Mouse (Mus musculus) hindbrain, postnatal 0 days (tissue): Measurements from ENCODE around the gene Dapl1. TPM values are rescaled to one million over a fixed set of nuclear protein-coding genes. Genes with fewer than 3 reads are reported as not detected.

ENCODE experiments used
- ATAC-seq: fragments of 200-750 bp; cut with Nextera tagmentation; 2 replicates; pipeline ENCODE4 v1.8.0; 2017; ENCODE audit warnings: mild to moderate bottlenecking, moderate TSS enrichment, moderate library complexity
- DNase-seq: peaks from one replicate; pipeline ENCODE4 v3.0.0-alpha.2; 2015; ENCODE audit warnings: low spot score
- H3K27ac ChIP-seq: fragments of 300-500 bp; sonication (generic); 2 replicates; pipeline ENCODE4 v1.5.1; 2014; ENCODE audit warnings: mild to moderate bottlenecking
- H3K27me3 ChIP-seq: fragments of 300-500 bp; sonication (generic); 2 replicates; pipeline ENCODE4 v1.6.1; 2014; ENCODE audit warnings: low read length, mixed read lengths; ENCODE audit not compliant: insufficient read depth
- H3K36me3 ChIP-seq: fragments of 300-500 bp; sonication (generic); 2 replicates; pipeline ENCODE4 v1.6.1; 2014; ENCODE audit warnings: low read length, mixed read lengths; ENCODE audit not compliant: insufficient read depth
- H3K4me1 ChIP-seq: fragments of 300-500 bp; sonication (generic); 2 replicates; pipeline ENCODE4 v1.6.1; 2014; ENCODE audit warnings: antibody characterized with exemption, low read length, mixed read lengths; ENCODE audit not compliant: insufficient read depth
- H3K4me2 ChIP-seq: fragments of 300-500 bp; sonication (generic); 2 replicates; pipeline ENCODE4 v1.6.1; 2014; ENCODE audit warnings: low read depth, mild to moderate bottlenecking, low read length, moderate library complexity, mixed read lengths
- H3K4me3 ChIP-seq: fragments of 300-500 bp; sonication (generic); 2 replicates; pipeline ENCODE4 v1.5.1; 2014; ENCODE audit warnings: low read length
- H3K9ac ChIP-seq: fragments of 300-500 bp; sonication (generic); replicated peaks from 2 replicates; pipeline ENCODE4 v1.6.1; 2014; ENCODE audit warnings: mild to moderate bottlenecking, low read length, moderate library complexity, mixed read lengths
- H3K9me3 ChIP-seq: fragments of 300-500 bp; sonication (generic); 2 replicates; pipeline ENCODE4 v1.6.1; 2016; ENCODE audit warnings: low read length, mixed read lengths
- CTCF ChIP-seq: IDR thresholded peaks from 2 replicates; pipeline ENCODE4 v1.5.1; 2016; ENCODE audit warnings: antibody characterized with exemption, control low read depth, low read depth
- WGBS: fragments of 180-500 bp; shearing (Covaris S2); extraction: QIAGEN DNeasy Blood & Tissue Kit; methylation state at CpG from one replicate; pipeline ENCODE4 v1.1.7; 2014; 5-methylcytosine and 5-hydroxymethylcytosine counted together
- polyA plus RNA-seq: library from polyadenylated mRNA; unstranded; fragments of >200 nt; fragmentation: Nextera tagmentation; extraction: Ambion mirVana; gene quantifications from 2 replicates; pipeline ENCODE4 v1.2.1, GENCODE M21; 2015
- total RNA-seq: library from RNA; depleted of rRNA; stranded (reverse); fragments of >200 nt; gene quantifications from 2 replicates; pipeline ENCODE4 v1.2.3, GENCODE M21; 2014

Dapl1 gene
- total and polyA plus RNA-seq, 2 experiments from 2014 or later: 5.6 TPM; not detected in 1

DNA sequence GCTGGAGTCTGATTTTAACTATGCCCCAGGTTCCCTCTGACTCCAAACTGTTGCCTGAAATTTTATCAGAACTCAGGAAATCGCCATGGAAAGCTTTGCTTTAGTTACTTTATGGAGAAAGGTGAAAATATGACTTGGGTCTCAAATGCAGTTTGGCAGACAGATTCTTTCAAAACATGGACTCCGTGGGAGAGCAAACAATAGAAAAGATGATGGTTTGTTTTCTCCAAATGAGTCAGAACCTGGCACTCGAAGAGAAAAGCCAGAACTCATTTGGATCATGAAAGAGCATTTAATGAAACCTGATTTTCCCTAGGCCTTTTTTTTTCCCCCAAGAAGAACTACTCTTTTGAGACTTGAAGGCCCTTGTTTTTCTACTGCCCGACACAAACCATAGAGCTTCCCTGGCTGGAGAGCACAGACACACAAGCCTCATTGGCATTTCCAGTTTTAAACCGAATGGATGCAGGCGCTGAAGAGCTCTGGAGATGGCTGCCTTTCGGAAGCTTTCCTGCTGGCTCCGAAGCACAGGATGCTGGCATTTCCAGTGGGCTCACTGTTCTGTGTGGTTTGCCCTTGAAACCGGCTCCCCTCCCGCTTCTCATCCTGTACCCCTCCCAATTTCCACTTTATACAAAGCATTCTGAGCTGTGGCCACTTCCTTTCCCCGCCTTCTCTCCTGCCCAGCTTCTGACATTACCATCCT lies 14.0 kb upstream of the Dapl1 start:
- 54% methylated on average over 11 of the region's 11 CpGs for WGBS
- Histone ChIP-seq H3K27me3 (no peaks in the 10 kb centered on the region), H3K9me3 (no peaks in the 10 kb centered on the region), H3K36me3 (no peaks in the 10 kb centered on the region), H3K27ac (peak overlapping the region; percentile 51; the same call in 1 of the 2 replicates), H3K9ac (no peak overlapping the region), H3K4me3 (no peak overlapping the region), H3K4me2 (no peak overlapping the region), H3K4me1 (0 out of 2 replicates have a peak, but pooled peaks cover 2% of the 10 kb centered on the region)
- TF ChIP-seq CTCF: no peak
- ATAC-seq: peak; percentile 27; the same call in 1 of the 2 replicates
- DNase-seq: peak; percentile 9

DNA sequence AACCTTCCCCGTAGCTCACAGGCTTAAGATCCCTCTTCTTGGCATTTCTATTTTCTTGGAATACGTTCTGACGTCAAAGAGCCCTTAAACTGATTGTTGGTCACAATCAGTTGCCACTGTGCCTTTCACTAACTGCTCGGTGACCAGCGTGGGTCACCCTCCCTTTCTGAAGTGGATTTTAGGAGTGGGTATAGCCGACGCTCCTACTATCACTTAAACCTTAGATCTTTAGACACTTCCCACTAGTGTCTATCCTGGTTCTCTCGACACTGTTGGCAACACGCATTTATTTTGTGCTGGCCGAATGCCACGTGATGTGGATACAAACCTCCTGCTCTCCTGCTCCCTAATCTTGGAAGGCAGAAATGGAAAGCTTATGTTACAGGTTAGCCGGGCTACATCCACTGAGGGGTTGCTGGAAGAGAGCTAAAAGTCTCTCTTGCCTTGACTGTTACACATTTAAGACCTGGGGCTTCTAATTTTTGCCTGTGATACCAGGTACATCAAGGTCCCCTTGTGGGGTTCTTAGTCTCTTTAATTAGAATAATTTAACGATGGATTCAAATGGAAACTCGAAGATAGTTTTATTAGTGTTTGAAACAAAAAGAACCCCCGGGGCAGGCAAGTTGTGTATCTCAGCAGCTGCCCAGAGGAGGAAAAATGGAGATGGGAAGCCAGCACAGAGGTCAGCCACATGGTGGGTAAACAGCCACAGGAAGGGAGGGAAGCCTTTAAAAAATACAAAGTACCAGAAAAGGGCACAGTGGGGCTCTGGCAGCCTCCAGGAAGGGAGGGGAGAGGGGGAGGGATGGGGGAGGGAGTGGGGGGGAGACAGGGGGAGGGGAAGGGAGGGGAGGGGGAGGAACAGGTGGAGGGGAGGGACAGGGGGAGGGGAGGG lies 13.2 kb upstream of the Dapl1 start:
- peak overlapping the region; percentile 51; the same call in 1 of the 2 replicates for H3K27ac ChIP-seq
- no peaks in the 10 kb centered on the region for H3K9me3 ChIP-seq
- ATAC-seq (0 out of 2 replicates have a peak, but pooled peaks have one; percentile 32), DNase-seq (peak; percentile 25)
- no peak for TF ChIP-seq CTCF
- no peaks in the 10 kb centered on the region for H3K36me3 ChIP-seq
- H3K9ac ChIP-seq: no peak overlapping the region
- 39% methylated on average over 15 of the region's 15 CpGs for WGBS
- H3K27me3 ChIP-seq: no peaks in the 10 kb centered on the region
- no peak overlapping the region for H3K4me2 ChIP-seq
- H3K4me3 ChIP-seq: no peak overlapping the region
- 0 out of 2 replicates have a peak, but pooled peaks cover 2% of the 10 kb centered on the region for H3K4me1 ChIP-seq

DNA sequence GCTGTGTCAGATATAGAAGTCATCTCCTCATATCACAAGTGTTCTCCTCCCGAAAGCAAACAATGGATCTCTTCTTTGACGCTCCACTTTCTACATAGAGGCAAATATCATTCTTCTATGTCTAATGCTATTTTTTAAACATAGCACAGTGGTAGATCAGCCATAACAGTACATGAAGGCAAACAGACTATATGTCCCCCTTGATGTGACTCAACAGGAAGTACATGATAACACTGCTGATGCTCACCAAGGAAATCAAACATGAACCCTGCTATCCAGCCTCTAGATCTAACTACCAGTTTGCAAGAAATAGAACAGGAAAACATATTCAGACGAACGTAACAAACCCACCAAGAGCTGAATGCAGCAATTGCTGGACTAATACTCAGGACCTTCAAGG lies 10.1 kb upstream of the Dapl1 start:
- no peak overlapping the region for H3K9ac ChIP-seq
- no peak overlapping the region for H3K4me2 ChIP-seq
- WGBS: 87% methylated on average over 4 of the region's 4 CpGs
- no peaks in the 10 kb centered on the region for H3K27me3 ChIP-seq
- no peak for DNase-seq
- no peak for ATAC-seq
- H3K9me3 ChIP-seq: no peaks in the 10 kb centered on the region
- TF ChIP-seq CTCF: no peak
- no peak overlapping the region for H3K27ac ChIP-seq
- no peaks in the 10 kb centered on the region for H3K36me3 ChIP-seq
- no peak overlapping the region for H3K4me3 ChIP-seq
- 0 out of 2 replicates have a peak, but pooled peaks cover 2% of the 10 kb centered on the region for H3K4me1 ChIP-seq

DNA sequence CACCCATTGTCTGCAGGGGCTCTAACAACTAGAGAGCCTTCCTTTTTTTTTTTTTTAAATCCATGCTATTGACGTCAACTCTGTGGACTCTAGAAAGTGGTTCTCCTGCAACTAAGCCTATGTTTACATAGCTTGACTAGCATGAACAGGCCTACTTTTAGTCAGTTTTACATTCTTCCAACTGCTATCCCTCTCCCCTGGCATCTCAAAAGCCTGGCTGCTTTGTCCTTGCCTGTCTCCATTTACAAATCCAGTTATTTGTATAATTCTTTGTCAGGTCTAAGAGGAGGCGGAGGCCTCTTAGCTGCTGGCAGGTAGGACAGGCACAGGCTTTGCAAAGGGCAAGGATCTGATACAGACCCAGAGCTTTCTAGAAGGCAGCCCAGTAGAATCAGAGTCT lies 627 bp downstream of the Dapl1 start:
- ATAC-seq: no peak
- H3K36me3 ChIP-seq: no peaks in the 10 kb centered on the region
- 69% methylated on average over 2 of the region's 2 CpGs for WGBS
- DNase-seq: no peak
- no peaks in the 10 kb centered on the region for H3K9me3 ChIP-seq
- no peak for TF ChIP-seq CTCF
- H3K4me3 ChIP-seq: no peak overlapping the region
- no peak overlapping the region for H3K9ac ChIP-seq
- H3K27me3 ChIP-seq: no peaks in the 10 kb centered on the region
- H3K4me1 ChIP-seq: 0 out of 2 replicates have a peak, but pooled peaks cover 8% of the 10 kb centered on the region
- no peak overlapping the region for H3K4me2 ChIP-seq
- no peak overlapping the region for H3K27ac ChIP-seq

DNA sequence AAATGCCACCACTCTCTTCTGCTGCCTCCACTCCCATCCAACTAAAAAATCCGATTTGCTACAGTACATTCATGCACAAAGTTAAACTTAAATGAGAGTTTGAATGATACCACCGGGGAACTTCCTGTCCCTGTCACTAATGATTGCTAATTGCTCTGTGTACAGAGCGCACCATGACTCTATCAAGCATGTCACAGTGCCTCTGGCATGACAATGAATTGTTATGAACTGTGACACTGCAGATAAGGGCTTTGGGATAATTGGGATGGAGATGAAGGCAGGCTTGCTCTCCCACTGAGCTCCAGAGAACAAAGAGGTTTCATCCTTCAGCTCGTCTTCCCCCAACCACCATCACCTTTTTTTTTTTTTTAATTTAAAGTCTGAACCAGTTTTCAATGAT lies 1.2 kb downstream of the Dapl1 start:
- DNase-seq: peak; percentile 40

DNA sequence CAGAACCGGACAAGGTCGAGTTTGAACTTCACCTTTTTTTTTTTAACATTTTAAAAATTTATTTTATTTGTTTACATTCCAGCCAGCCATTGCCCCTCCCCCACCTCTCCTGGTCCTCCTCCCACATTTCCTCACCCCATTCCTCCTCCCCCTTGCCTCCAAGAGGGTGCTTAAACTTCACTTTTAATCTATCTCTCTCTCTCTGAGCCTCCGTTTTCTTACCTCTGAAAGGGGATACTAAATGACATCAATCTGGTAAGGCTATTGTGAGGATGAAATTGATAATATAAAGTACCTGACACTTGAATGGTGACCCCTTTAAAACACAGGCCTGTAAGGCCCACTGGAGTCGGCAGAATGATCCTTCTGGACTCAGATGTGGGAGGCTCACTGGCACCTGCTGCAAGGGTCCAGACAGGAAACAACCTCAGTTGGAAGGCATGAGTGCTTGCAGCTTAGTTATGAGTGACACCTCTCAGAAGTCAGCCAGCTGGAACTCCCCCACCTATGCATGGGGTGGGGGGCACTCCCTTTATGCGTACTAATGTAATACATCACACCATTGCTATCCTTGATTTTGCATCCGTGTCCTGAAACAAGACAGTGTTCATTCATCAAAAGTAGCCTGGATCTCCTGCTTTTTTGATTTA lies 1.9 kb downstream of the Dapl1 start:
- TF ChIP-seq CTCF: no peak
- Histone ChIP-seq H3K4me2 (no peak overlapping the region), H3K27ac (no peak overlapping the region), H3K9ac (no peak overlapping the region), H3K27me3 (no peaks in the 10 kb centered on the region), H3K9me3 (no peaks in the 10 kb centered on the region), H3K36me3 (no peaks in the 10 kb centered on the region), H3K4me3 (no peak overlapping the region), H3K4me1 (0 out of 2 replicates have a peak, but pooled peaks cover 8% of the 10 kb centered on the region)
- ATAC-seq: no peak
- 54% methylated on average over 6 of the region's 6 CpGs for WGBS
- no peak for DNase-seq

More for the DNA sequence above, 1.2 kb downstream of the Dapl1 start:
- peak; percentile 67 for ATAC-seq
- WGBS: 27% methylated on average over 4 of the region's 4 CpGs
- Histone ChIP-seq H3K4me2 (no peak overlapping the region), H3K27ac (no peak overlapping the region), H3K4me1 (0 out of 2 replicates have a peak, but pooled peaks cover 8% of the 10 kb centered on the region), H3K36me3 (no peaks in the 10 kb centered on the region), H3K27me3 (no peaks in the 10 kb centered on the region), H3K9ac (no peak overlapping the region), H3K4me3 (no peak overlapping the region), H3K9me3 (no peaks in the 10 kb centered on the region)
- no peak for TF ChIP-seq CTCF
